In genomic region chrX:56537162-56537561, GRCm38 (mm10) we compare ENCODE assay signal across 8 mouse cellular contexts. TPM values are rescaled to one million over a fixed set of nuclear protein-coding genes. Genes with fewer than 3 reads are reported as not detected.
DNase-seq lines count a peak whose midpoint lies in the region; ATAC-seq and TF ChIP-seq lines count a peak whose summit lies in the region.

No protein-coding gene starts in this region.

- H3K27ac ChIP-seq in embryonic fibroblast, embryonic 13.5 days (ENCODE audit: insufficient read depth, low read length): no peak overlapping the region
- H3K27ac ChIP-seq in liver, adult 2 months (replicated peaks; ENCODE audit: insufficient read depth, low read depth, low read length): no peak overlapping the region
- H3K27ac ChIP-seq in heart, embryonic 11.5 days (ENCODE audit: low read depth, low read length): no peak overlapping the region

- no peak for ATAC-seq in heart, embryonic 11.5 days (replicated peaks; ENCODE audit: insufficient number of reproducible peaks, low FRiP score, low TSS enrichment)

- TF ChIP-seq POLR2A in embryonic fibroblast, embryonic 13.5 days (IDR thresholded peaks at IDR 0.05; ENCODE audit: low read depth, low read length): no peak
- no peak for TF ChIP-seq POLR2A in liver, adult 2 months (IDR thresholded peaks at IDR 0.05; ENCODE audit: extremely low read depth, insufficient read depth, low read length)

- H3K9ac ChIP-seq in liver, adult 2 months (ENCODE audit: low read depth, low read length): no peak overlapping the region
- no peak overlapping the region for H3K9ac ChIP-seq in heart, embryonic 11.5 days (ENCODE audit: low read depth, low read length)

- TF ChIP-seq CTCF in embryonic fibroblast, embryonic 13.5 days (IDR thresholded peaks at IDR 0.05; ENCODE audit: borderline replicate concordance, insufficient read depth, low read length): peak; percentile 55; the same call in 1 of the 2 replicates
- TF ChIP-seq CTCF in liver, adult 2 months (IDR thresholded peaks at IDR 0.05; ENCODE audit: low read depth, low read length): peak; percentile 27; the same call in 1 of the 2 replicates

- H3K4me2 ChIP-seq in heart, embryonic 11.5 days: no peak overlapping the region

- WGBS in liver, adult 2 months: 43% methylated on average over 4 of the region's 4 CpGs
- 51% methylated on average over 4 of the region's 4 CpGs for WGBS in heart, embryonic 11.5 days (ENCODE audit: insufficient replicate concordance)

- H3K4me1 ChIP-seq in embryonic fibroblast, embryonic 13.5 days (ENCODE audit: control insufficient read depth, insufficient read depth, low read length): no peaks in the 10 kb centered on the region
- no peaks in the 10 kb centered on the region for H3K4me1 ChIP-seq in liver, adult 2 months (ENCODE audit: control insufficient read depth, insufficient read depth, low read length)
- no peaks in the 10 kb centered on the region for H3K4me1 ChIP-seq in heart, embryonic 11.5 days (ENCODE audit: control insufficient read depth, insufficient read depth, low read length)

- no peaks in the 10 kb centered on the region for H3K36me3 ChIP-seq in liver, adult 2 months (ENCODE audit: control insufficient read depth, insufficient read depth, low read length)
- no peaks in the 10 kb centered on the region for H3K36me3 ChIP-seq in heart, embryonic 11.5 days (ENCODE audit: control insufficient read depth, insufficient read depth, low read length)

- intact Hi-C loops in heart, postnatal 10 days (cut with DNase I): loop anchor here (5.0 kb wide), 1 partner anchor 300 kb away; no protein-coding TSS in a partner anchor

- H3K27me3 ChIP-seq in liver, adult 2 months (ENCODE audit: control insufficient read depth, insufficient read depth, low read length): no peaks in the 10 kb centered on the region
- no peaks in the 10 kb centered on the region for H3K27me3 ChIP-seq in heart, embryonic 11.5 days (ENCODE audit: control insufficient read depth, insufficient read depth, low read length)

- DNase-seq in heart, postnatal 10 days: peak; percentile 16 to 32
- DNase-seq in heart, adult 8-10 months (ENCODE audit: low spot score): no peak
- peak; percentile 3 for DNase-seq in urinary bladder, postnatal 14 days (ENCODE audit: low spot score)
- no peak for DNase-seq in urinary bladder, postnatal 25 days (ENCODE audit: low spot score)
- no peak for DNase-seq in liver, adult 2 months (ENCODE audit: extremely low read depth, low read depth, low spot score)
- DNase-seq in thymus, postnatal 0 days (ENCODE audit: low spot score): peak; percentile 5

- H3K9me3 ChIP-seq in heart, embryonic 11.5 days (replicated peaks; ENCODE audit: control insufficient read depth, low read length): no peaks in the 10 kb centered on the region

- no peaks in the 10 kb centered on the region for H3K79me2 ChIP-seq in liver, adult 2 months (ENCODE audit: control insufficient read depth, insufficient read depth, low read length)

- H3K4me3 ChIP-seq in embryonic fibroblast, embryonic 13.5 days (ENCODE audit: insufficient read depth, low read length): no peak overlapping the region
- no peak overlapping the region for H3K4me3 ChIP-seq in liver, adult 2 months (ENCODE audit: insufficient read depth, low read depth, low read length)
- H3K4me3 ChIP-seq in heart, embryonic 11.5 days (ENCODE audit: low read depth, low read length): no peak overlapping the region

RNA-seq across cellular contexts. Expression of gene Gm648, which starts 12.2 kb away (rescaled TPM):
- total RNA-seq in heart, postnatal 10 days (2021): not detected
- total RNA-seq in heart, adult 8-10 months (2022): not detected
- not detected in 2 replicates for polyA plus RNA-seq in embryonic fibroblast, embryonic 13.5 days (2011; ENCODE audit: insufficient read length, low read depth, missing spikeins)
- total RNA-seq in liver, adult 2 months (2014; rRNA removed): not detected in 2 replicates
- polyA plus RNA-seq in liver, adult 2 months (2012; rRNA removed): not detected in 2 replicates
- polyA plus RNA-seq in thymus, postnatal 0 days (2015; fragmentation: Nextera tagmentation; extraction: Ambion mirVana): 0.22 and 0.24 TPM in 2 replicates
- not detected in 2 replicates for polyA plus RNA-seq in heart, embryonic 11.5 days (2014; fragmentation: Nextera tagmentation; extraction: Ambion mirVana)

RNA-seq across cellular contexts. Expression of gene Gm10477, which starts 12.6 kb away (rescaled TPM):
- not detected for total RNA-seq in heart, postnatal 10 days (2021)
- not detected for total RNA-seq in heart, adult 8-10 months (2022)
- polyA plus RNA-seq in embryonic fibroblast, embryonic 13.5 days (2011; ENCODE audit: insufficient read length, low read depth, missing spikeins): not detected in 2 replicates
- not detected in 2 replicates for total RNA-seq in liver, adult 2 months (2014; rRNA removed)
- not detected in 2 replicates for polyA plus RNA-seq in liver, adult 2 months (2012; rRNA removed)
- polyA plus RNA-seq in thymus, postnatal 0 days (2015; fragmentation: Nextera tagmentation; extraction: Ambion mirVana): not detected in 2 replicates
- not detected in 2 replicates for polyA plus RNA-seq in heart, embryonic 11.5 days (2014; fragmentation: Nextera tagmentation; extraction: Ambion mirVana)

Comparison
In these comparisons a context has a peak if more than half of its experiments do, and no peak if none do; other contexts are left out.
1. DNase-seq: peak in heart, postnatal 10 days (2 of 2), urinary bladder, postnatal 14 days (single experiment) and thymus, postnatal 0 days (single experiment); none in heart, adult 8-10 months (single experiment), urinary bladder, postnatal 25 days (single experiment) and liver, adult 2 months (single experiment).